Mouse (Mus musculus): ENCODE measurements around the gene Pip4p1.

DNA sequence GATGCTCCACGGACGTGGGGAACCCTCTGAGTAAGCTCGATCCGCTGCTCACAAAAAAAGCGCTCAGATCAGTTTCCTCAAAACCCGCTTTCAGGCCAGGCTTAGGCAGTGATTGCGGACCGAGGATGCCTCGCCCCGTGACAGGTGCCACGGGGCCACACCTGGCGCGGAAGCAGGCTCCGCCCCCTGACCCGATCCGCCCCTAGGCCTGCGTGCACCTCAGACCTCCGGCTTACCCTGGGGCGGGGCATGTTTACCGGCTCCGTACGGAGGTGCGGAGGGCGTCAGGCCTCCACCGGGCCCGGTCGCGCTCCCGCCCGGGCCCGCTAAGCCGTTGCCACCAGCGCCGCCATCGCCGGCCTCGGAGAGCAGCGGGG is 291 bp downstream of the Pip4p1 start:
- TF ChIP-seq CTCF (IDR thresholded peaks at IDR 0.05): no peak
- TF ChIP-seq EP300 (IDR thresholded peaks at IDR 0.05): no peak

All from lung, postnatal 0 days (tissue).